Mouse (Mus musculus) neutrophil, adult 5-6 weeks (primary cell): ENCODE measurements at regions not wholly inside any gene's neighbourhood (a gene's known extent, or its start where the extent isn't known, plus 50 kb on each side); places are given as distances from the start of the nearest gene placed in this dataset.

Experiments used
- ATAC-seq: fragments of 151-379, 151-347 bp; 2 replicates; pipeline ENCODE4 v1.8.0; 2017; ENCODE audit warnings: mild to moderate bottlenecking, moderate TSS enrichment; ENCODE audit not compliant: insufficient number of reproducible peaks, poor library complexity, low FRiP score, severe bottlenecking; ENCODE audit errors: extremely low read depth

- ATAC-seq = no peak
Observed at GRCm38 (mm10) chr17:10026770-10027169, 292.9 kb downstream of the Qk start.

- ATAC-seq = no peak
Observed at GRCm38 (mm10) chr17:10025212-10025611, 294.4 kb downstream of the Qk start.

GRCm38 (mm10) chr17:10024323-10024722 is 295.3 kb downstream of the Qk start:
- ATAC-seq = no peak

- ATAC-seq = no peak
Observed at GRCm38 (mm10) chr17:10012161-10012560, 307.5 kb downstream of the Qk start.

GRCm38 (mm10) chr17:10011728-10012127 is 307.9 kb downstream of the Qk start:
- ATAC-seq = no peak

GRCm38 (mm10) chr17:10001071-10001591 is 318.5 kb downstream of the Qk start:
- ATAC-seq = no peak

- no peak for ATAC-seq
Observed at GRCm38 (mm10) chr17:9995321-9995720, 324.3 kb downstream of the Qk start.

GRCm38 (mm10) chr17:9990744-9991143 is 321.2 kb upstream of the Pabpc6 start:
- ATAC-seq = no peak

GRCm38 (mm10) chr17:9981273-9981672 is 311.8 kb upstream of the Pabpc6 start:
- ATAC-seq = no peak

- ATAC-seq = no peak
Observed at GRCm38 (mm10) chr17:9976866-9977421, 307.4 kb upstream of the Pabpc6 start.

GRCm38 (mm10) chr17:9975995-9976394 is 306.5 kb upstream of the Pabpc6 start:
- no peak for ATAC-seq

- ATAC-seq = no peak
Observed at GRCm38 (mm10) chr17:9975153-9975552, 305.6 kb upstream of the Pabpc6 start.

- ATAC-seq = no peak
Observed at GRCm38 (mm10) chr17:9967988-9968387, 298.5 kb upstream of the Pabpc6 start.

- no peak for ATAC-seq
Observed at GRCm38 (mm10) chr17:9962893-9963436, 293.4 kb upstream of the Pabpc6 start.

- no peak for ATAC-seq
Observed at GRCm38 (mm10) chr17:9948985-9949667, 279.6 kb upstream of the Pabpc6 start.

- ATAC-seq = no peak
Observed at GRCm38 (mm10) chr17:9947609-9948008, 278.1 kb upstream of the Pabpc6 start.

- no peak for ATAC-seq
Observed at GRCm38 (mm10) chr17:9944513-9944912, 275.0 kb upstream of the Pabpc6 start.

- ATAC-seq = no peak
Observed at GRCm38 (mm10) chr17:9942171-9942570, 272.7 kb upstream of the Pabpc6 start.

GRCm38 (mm10) chr17:9939576-9939975 is 270.1 kb upstream of the Pabpc6 start:
- ATAC-seq = no peak

GRCm38 (mm10) chr17:9938426-9938825 is 268.9 kb upstream of the Pabpc6 start:
- ATAC-seq = no peak
